Mouse (Mus musculus) embryonic facial prominence, embryonic 10.5 days (tissue): ENCODE measurements around the gene Btbd7. TPM values are rescaled to one million over a fixed set of nuclear protein-coding genes. Genes with fewer than 3 reads are reported as not detected.
A peak's percentile ranks its signal among the peaks of the same experiment; 100 is the strongest.

Experiments
- DNase-seq: peaks from one replicate; pipeline ENCODE4 v3.0.0-alpha.2; 2017; ENCODE audit warnings: low spot score
- H3K27ac ChIP-seq: fragments of 300-500 bp; sonication (generic); replicated peaks from 2 replicates; pipeline ENCODE4 v1.5.1; 2016; ENCODE audit warnings: mild to moderate bottlenecking
- H3K27me3 ChIP-seq: fragments of 300-500 bp; sonication (generic); replicated peaks from 2 replicates; pipeline ENCODE4 v1.6.1; 2016; ENCODE audit warnings: low read depth, mild to moderate bottlenecking; ENCODE audit not compliant: poor library complexity, severe bottlenecking
- H3K36me3 ChIP-seq: fragments of 300-500 bp; sonication (generic); replicated peaks from 2 replicates; pipeline ENCODE4 v1.6.1; 2016; ENCODE audit warnings: mild to moderate bottlenecking, moderate library complexity
- H3K4me1 ChIP-seq: fragments of 300-500 bp; sonication (generic); 2 replicates; pipeline ENCODE4 v1.6.1; 2016
- H3K4me3 ChIP-seq: fragments of 300-500 bp; sonication (generic); 2 replicates; pipeline ENCODE4 v1.5.1; 2016; ENCODE audit warnings: mild to moderate bottlenecking, moderate library complexity
- H3K9me3 ChIP-seq: fragments of 300-500 bp; sonication (generic); 2 replicates; pipeline ENCODE4 v1.6.1; 2016; ENCODE audit warnings: mild to moderate bottlenecking
- WGBS: fragments of 180-500 bp; shearing (Covaris S2); methylation state at CpG from one replicate; pipeline ENCODE4 v1.1.7; 2016; 5-methylcytosine and 5-hydroxymethylcytosine counted together
- polyA plus RNA-seq: library from polyadenylated mRNA; unstranded; fragments of >200 nt; fragmentation: Nextera tagmentation; extraction: Ambion mirVana; gene quantifications from 2 replicates; pipeline ENCODE4 v1.2.1, GENCODE M21; 2016

The Btbd7 gene
- 17.6 and 19.5 TPM in 2 replicates for polyA plus RNA-seq

GRCm38 (mm10) chr12:102878031-102878823, at the start of gene Btbd7:
Gene Btbd7 (minus strand): TSS chr12:102878471.
- Histone ChIP-seq H3K27me3 (no peaks in the 10 kb centered on the region), H3K9me3 (no peaks in the 10 kb centered on the region), H3K27ac (peak within 1 kb of the TSS; percentile 97), H3K4me3 (peak within 1 kb of the TSS; percentile 97), H3K4me1 (peaks cover 20% of the 10 kb centered on the region), H3K36me3 (no peaks in the 10 kb centered on the region)
- peak; percentile 99 for DNase-seq
- WGBS: under 1% methylated on average over 94 of the region's 95 CpGs

GRCm38 (mm10) chr12:102916073-102916472, 37.8 kb upstream of the Btbd7 start:
- no peak for DNase-seq
- no peak overlapping the region for H3K4me3 ChIP-seq
- no peaks in the 10 kb centered on the region for H3K4me1 ChIP-seq
- no peaks in the 10 kb centered on the region for H3K36me3 ChIP-seq
- H3K27ac ChIP-seq: no peak overlapping the region
- H3K27me3 ChIP-seq: no peaks in the 10 kb centered on the region
- WGBS: 91% methylated on average over 2 of the region's 2 CpGs
- no peaks in the 10 kb centered on the region for H3K9me3 ChIP-seq

GRCm38 (mm10) chr12:102908191-102908590, 29.9 kb upstream of the Btbd7 start:
- no peaks in the 10 kb centered on the region for H3K36me3 ChIP-seq
- 41% methylated on average over 3 of the region's 3 CpGs for WGBS
- H3K27ac ChIP-seq: no peak overlapping the region
- H3K4me3 ChIP-seq: no peak overlapping the region
- H3K9me3 ChIP-seq: no peaks in the 10 kb centered on the region
- no peaks in the 10 kb centered on the region for H3K4me1 ChIP-seq
- no peak for DNase-seq
- no peaks in the 10 kb centered on the region for H3K27me3 ChIP-seq

- H3K27me3 ChIP-seq: no peaks in the 10 kb centered on the region
- no peak within 1 kb of the TSS for H3K4me3 ChIP-seq
- no peaks in the 10 kb centered on the region for H3K4me1 ChIP-seq
- 90% methylated on average over 17 of the region's 17 CpGs for WGBS
- H3K27ac ChIP-seq: no peak within 1 kb of the TSS
- no peaks in the 10 kb centered on the region for H3K36me3 ChIP-seq
- DNase-seq: no peak
- no peaks in the 10 kb centered on the region for H3K9me3 ChIP-seq
These were observed 20.8 kb upstream of the Btbd7 start, which contains the start of gene Cox8c for GRCm38 (mm10) chr12:102899091-102899490. Gene Cox8c (plus strand): TSS chr12:102899316.

- DNase-seq: no peak
- WGBS: 51% methylated on average over 5 of the region's 5 CpGs
- no peaks in the 10 kb centered on the region for H3K36me3 ChIP-seq
- no peaks in the 10 kb centered on the region for H3K27me3 ChIP-seq
- no peaks in the 10 kb centered on the region for H3K9me3 ChIP-seq
- H3K27ac ChIP-seq: no peak overlapping the region
- no peak overlapping the region for H3K4me3 ChIP-seq
- peaks cover 24% of the 10 kb centered on the region for H3K4me1 ChIP-seq
These were observed 10.3 kb upstream of the Btbd7 start for GRCm38 (mm10) chr12:102888568-102888967.

- DNase-seq: no peak
- Histone ChIP-seq H3K27ac (no peak overlapping the region), H3K9me3 (no peaks in the 10 kb centered on the region), H3K4me1 (peaks cover 24% of the 10 kb centered on the region), H3K4me3 (no peak overlapping the region), H3K36me3 (no peaks in the 10 kb centered on the region), H3K27me3 (no peaks in the 10 kb centered on the region)
- 52% methylated on average over 10 of the region's 10 CpGs for WGBS
These were observed 9.1 kb upstream of the Btbd7 start for GRCm38 (mm10) chr12:102887366-102887765.

DNA sequence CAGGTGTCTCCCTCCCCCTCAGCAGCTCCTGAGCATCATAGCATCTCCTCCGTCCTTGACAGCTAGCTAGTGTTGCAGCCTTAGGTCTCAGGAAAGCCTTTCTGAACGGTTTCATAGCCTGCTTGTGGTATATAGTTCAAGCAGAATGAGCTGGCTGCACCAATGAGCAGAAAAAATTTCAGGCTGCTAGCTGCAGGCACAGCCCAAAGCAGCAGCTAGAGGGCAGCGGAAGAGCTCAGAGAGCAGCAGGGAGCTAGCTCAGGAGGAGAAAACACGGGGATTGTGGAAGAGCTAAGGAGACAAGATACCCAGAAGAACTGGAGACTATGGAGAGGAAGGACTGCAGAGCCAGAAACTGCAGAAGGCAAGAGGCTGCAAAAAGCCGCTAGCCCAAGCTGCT, 7.5 kb upstream of the Btbd7 start:
- peaks cover 24% of the 10 kb centered on the region for H3K4me1 ChIP-seq
- no peak overlapping the region for H3K4me3 ChIP-seq
- 18% methylated on average over 5 of the region's 5 CpGs for WGBS
- H3K27ac ChIP-seq: no peak overlapping the region
- no peaks in the 10 kb centered on the region for H3K36me3 ChIP-seq
- no peak for DNase-seq
- no peaks in the 10 kb centered on the region for H3K27me3 ChIP-seq
- no peaks in the 10 kb centered on the region for H3K9me3 ChIP-seq

GRCm38 (mm10) chr12:102878901-102879300, 630 bp upstream of the Btbd7 start:
- no peaks in the 10 kb centered on the region for H3K36me3 ChIP-seq
- no peaks in the 10 kb centered on the region for H3K9me3 ChIP-seq
- DNase-seq: no peak
- H3K27me3 ChIP-seq: no peaks in the 10 kb centered on the region
- peak overlapping the region; percentile 97 for H3K4me3 ChIP-seq
- WGBS: 43% methylated on average over 7 of the region's 7 CpGs
- H3K4me1 ChIP-seq: peaks cover 20% of the 10 kb centered on the region
- H3K27ac ChIP-seq: peak overlapping the region; percentile 97

GRCm38 (mm10) chr12:102877301-102878030, 805 bp downstream of the Btbd7 start:
- peak; percentile 70 for DNase-seq
- H3K27me3 ChIP-seq: no peaks in the 10 kb centered on the region
- peak overlapping the region; percentile 97 for H3K27ac ChIP-seq
- H3K4me1 ChIP-seq: peaks cover 20% of the 10 kb centered on the region
- whole genome bisulfite sequencing: under 1% methylated on average over 70 of the region's 70 CpGs
- no peaks in the 10 kb centered on the region for H3K36me3 ChIP-seq
- H3K4me3 ChIP-seq: peak overlapping the region; percentile 97
- H3K9me3 ChIP-seq: no peaks in the 10 kb centered on the region

GRCm38 (mm10) chr12:102870527-102870926, 7.7 kb downstream of the Btbd7 start:
- H3K4me1 ChIP-seq: peaks cover 1% of the 10 kb centered on the region; the same call in 1 of the 2 replicates
- peaks cover 14% of the 10 kb centered on the region for H3K36me3 ChIP-seq
- no peak for DNase-seq
- no peaks in the 10 kb centered on the region for H3K27me3 ChIP-seq
- H3K9me3 ChIP-seq: no peaks in the 10 kb centered on the region
- no peak overlapping the region for H3K4me3 ChIP-seq
- 86% methylated on average over 1 of the region's 1 CpGs for WGBS
- H3K27ac ChIP-seq: no peak overlapping the region

- Histone ChIP-seq H3K9me3 (no peaks in the 10 kb centered on the region), H3K36me3 (peaks cover 14% of the 10 kb centered on the region), H3K27me3 (no peaks in the 10 kb centered on the region), H3K27ac (no peak overlapping the region), H3K4me3 (no peak overlapping the region), H3K4me1 (no peaks in the 10 kb centered on the region)
- 97% methylated on average over 2 of the region's 2 CpGs for WGBS
- DNase-seq: no peak
These were observed 8.5 kb downstream of the Btbd7 start for GRCm38 (mm10) chr12:102869802-102870201.

DNA sequence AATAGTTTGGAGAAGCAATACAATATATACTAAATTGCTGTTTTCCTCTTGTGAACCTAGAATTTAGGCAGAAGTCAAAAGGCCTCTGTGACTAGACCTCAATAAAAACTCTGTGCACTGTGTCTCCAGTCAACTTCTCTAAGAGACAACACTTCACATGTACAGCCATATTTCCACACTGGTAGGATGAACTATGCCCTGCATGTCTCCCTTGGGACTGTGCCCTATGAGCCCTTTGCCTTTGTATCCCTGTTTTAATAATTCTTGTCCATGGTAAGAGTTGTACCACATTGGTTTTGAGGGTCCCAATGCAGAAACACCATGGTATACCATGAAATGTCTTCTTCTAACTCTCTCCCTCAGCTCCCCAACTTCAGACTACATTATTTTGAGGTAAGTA, 17.5 kb downstream of the Btbd7 start:
- Histone ChIP-seq H3K27ac (no peak overlapping the region), H3K27me3 (no peaks in the 10 kb centered on the region)
- DNase-seq: no peak

DNA sequence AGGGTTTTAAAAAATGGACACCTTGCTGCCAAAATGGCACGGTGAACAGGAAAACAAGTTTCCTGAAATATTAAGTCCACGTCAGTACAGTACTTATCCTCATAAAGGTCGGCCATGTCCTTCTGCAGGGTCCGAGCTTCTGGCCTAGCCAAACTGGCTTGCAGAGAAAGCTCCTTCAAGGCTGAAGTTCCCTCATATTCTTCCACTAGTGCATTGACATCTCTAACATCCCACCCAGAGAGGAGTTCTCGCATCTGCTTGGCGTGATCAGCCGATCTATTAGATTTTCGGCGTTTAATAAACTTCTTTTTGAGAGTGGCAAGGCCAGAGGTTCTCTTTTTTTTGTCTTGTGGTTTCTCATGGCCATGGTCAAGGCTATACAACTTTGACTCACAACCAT, 40.0 kb downstream of the Btbd7 start:
- Histone ChIP-seq H3K4me3 (no peak overlapping the region), H3K36me3 (peaks cover 34% of the 10 kb centered on the region), H3K27ac (no peak overlapping the region), H3K27me3 (no peaks in the 10 kb centered on the region), H3K4me1 (no peaks in the 10 kb centered on the region), H3K9me3 (no peaks in the 10 kb centered on the region)
- no peak for DNase-seq
- WGBS: 95% methylated on average over 9 of the region's 9 CpGs

More for the DNA sequence above, 17.5 kb downstream of the Btbd7 start:
- no peaks in the 10 kb centered on the region for H3K9me3 ChIP-seq
- no peak overlapping the region for H3K4me3 ChIP-seq
- H3K36me3 ChIP-seq: peaks cover under 1% of the 10 kb centered on the region; the same call in 1 of the 2 replicates
- H3K4me1 ChIP-seq: no peaks in the 10 kb centered on the region
